Mouse (Mus musculus): ENCODE results near the gene Cpa5.
A peak's percentile ranks its signal among the peaks of the same experiment; 100 is the strongest.

The Cpa5 gene

GRCm38 (mm10) chr6:30610710-30611109, at the start of gene Cpa5:
TSS of gene Cpa5 (plus strand) at chr6:30611010.
- no peak for DNase-seq

- DNase-seq: no peak
Observed at GRCm38 (mm10) chr6:30562132-30562531, 48.7 kb upstream of the Cpa5 start.

GRCm38 (mm10) chr6:30563575-30563974, 47.2 kb upstream of the Cpa5 start:
- DNase-seq: no peak

GRCm38 (mm10) chr6:30564051-30564450, 46.8 kb upstream of the Cpa5 start:
- no peak for DNase-seq

GRCm38 (mm10) chr6:30568069-30568468, 42.7 kb upstream of the Cpa5 start, which contains the start of gene Cpa4:
TSS of gene Cpa4 (plus strand) at chr6:30568369.
- DNase-seq: no peak

GRCm38 (mm10) chr6:30569331-30569730, 41.5 kb upstream of the Cpa5 start:
- no peak for DNase-seq

GRCm38 (mm10) chr6:30570012-30570411, 40.8 kb upstream of the Cpa5 start:
- no peak for DNase-seq

- peak in 1 of 2 experiments; percentile 46 for DNase-seq
Observed at GRCm38 (mm10) chr6:30572456-30573311, 38.1 kb upstream of the Cpa5 start.

GRCm38 (mm10) chr6:30573380-30573779, 37.4 kb upstream of the Cpa5 start:
- DNase-seq: no peak

GRCm38 (mm10) chr6:30574945-30575344, 35.9 kb upstream of the Cpa5 start:
- DNase-seq: peak; percentile 36 to 45

- no peak for DNase-seq
Observed at GRCm38 (mm10) chr6:30576477-30577203, 34.2 kb upstream of the Cpa5 start.

- no peak for DNase-seq
Observed at GRCm38 (mm10) chr6:30579961-30580840, 30.6 kb upstream of the Cpa5 start.

GRCm38 (mm10) chr6:30580841-30581176, 30.0 kb upstream of the Cpa5 start:
- peak; percentile 56 to 57 for DNase-seq

- no peak for DNase-seq
Observed at GRCm38 (mm10) chr6:30586886-30587442, 23.8 kb upstream of the Cpa5 start.

- DNase-seq: no peak
Observed at GRCm38 (mm10) chr6:30589819-30590218, 21.0 kb upstream of the Cpa5 start.

GRCm38 (mm10) chr6:30591851-30592404, 18.9 kb upstream of the Cpa5 start:
- DNase-seq: no peak

- DNase-seq: no peak
Observed at GRCm38 (mm10) chr6:30592417-30592974, 18.3 kb upstream of the Cpa5 start.

GRCm38 (mm10) chr6:30594364-30594763, 16.4 kb upstream of the Cpa5 start:
- DNase-seq: no peak

- DNase-seq: no peak
Observed at GRCm38 (mm10) chr6:30596230-30596898, 14.4 kb upstream of the Cpa5 start.

- no peak for DNase-seq
Observed at GRCm38 (mm10) chr6:30600033-30600432, 10.8 kb upstream of the Cpa5 start.

GRCm38 (mm10) chr6:30600995-30601394, 9.8 kb upstream of the Cpa5 start:
- no peak for DNase-seq
